Mouse (Mus musculus) myocyte (in vitro differentiated cells): ENCODE measurements around the gene Phf10. TPM values are rescaled to one million over a fixed set of nuclear protein-coding genes. Genes with fewer than 3 reads are reported as not detected.

ENCODE experiments used
- H3K27me3 ChIP-seq: one replicate; pipeline ENCODE4 v1.6.1; 2011; ENCODE audit not compliant: control insufficient read depth, insufficient read depth, insufficient read length
- H3K36me3 ChIP-seq: one replicate; pipeline ENCODE4 v1.6.1; 2011; ENCODE audit not compliant: control insufficient read depth, insufficient read depth
- H3K4me2 ChIP-seq: one replicate; pipeline ENCODE4 v1.6.1; 2011; ENCODE audit warnings: low read depth, control low read depth
- H3K4me3 ChIP-seq: one replicate; pipeline ENCODE4 v1.5.1; 2011; ENCODE audit warnings: mild to moderate bottlenecking, control low read depth, moderate library complexity
- H3K79me2 ChIP-seq: one replicate; pipeline ENCODE4 v1.6.1; 2011; ENCODE audit not compliant: control insufficient read depth, insufficient read depth
- H3ac ChIP-seq: one replicate; pipeline ENCODE4 v1.6.1; 2011; ENCODE audit not compliant: control insufficient read depth, insufficient read length
- CEBPB ChIP-seq: IDR thresholded peaks from 2 replicates; pipeline ENCODE4 v1.6.1; 2011; ENCODE audit warnings: mild to moderate bottlenecking, moderate library complexity; ENCODE audit not compliant: poor library complexity, insufficient read depth, severe bottlenecking
- E2F4 ChIP-seq: IDR thresholded peaks from one replicate; pipeline ENCODE4 v1.6.1; 2011; ENCODE audit warnings: mild to moderate bottlenecking, control low read depth, moderate library complexity; ENCODE audit not compliant: insufficient read depth
- MAX ChIP-seq: IDR thresholded peaks from one replicate; pipeline ENCODE4 v1.6.1; 2011; ENCODE audit warnings: low read depth, mild to moderate bottlenecking, control low read depth
- MYOD1 ChIP-seq, 3 experiments: IDR thresholded peaks; one replicate each; pipeline ENCODE4 v1.6.1; 2011; ENCODE audit warnings: control low read depth in 2 of 3, low read depth in 2 of 3, mild to moderate bottlenecking in 2 of 3, moderate library complexity in 1 of 3; ENCODE audit not compliant: insufficient read length in 2 of 3, control insufficient read depth in 1 of 3
- MYOG ChIP-seq, 3 experiments: IDR thresholded peaks; one replicate each; pipeline ENCODE4 v1.6.1; 2011; ENCODE audit warnings: control low read depth in 2 of 3, low read depth in 2 of 3, mild to moderate bottlenecking in 2 of 3; ENCODE audit not compliant: insufficient read length in 2 of 3, control insufficient read depth in 1 of 3, insufficient read depth in 1 of 3
- POLR2A ChIP-seq: IDR thresholded peaks from one replicate; pipeline ENCODE4 v1.6.1; 2011; ENCODE audit warnings: low read depth, mild to moderate bottlenecking, control low read depth, moderate library complexity; ENCODE audit not compliant: insufficient read length
- POLR2AphosphoS2 ChIP-seq: IDR thresholded peaks from one replicate; pipeline ENCODE4 v1.6.1; 2011; ENCODE audit warnings: low read depth, control low read depth; ENCODE audit not compliant: insufficient read length
- REST ChIP-seq: IDR thresholded peaks from one replicate; pipeline ENCODE4 v1.6.1; 2011; ENCODE audit warnings: mild to moderate bottlenecking, control low read depth, moderate library complexity; ENCODE audit not compliant: insufficient read depth, insufficient read length
- SRF ChIP-seq: IDR thresholded peaks from one replicate; pipeline ENCODE4 v1.6.1; 2011; ENCODE audit warnings: low read depth; ENCODE audit not compliant: control insufficient read depth, insufficient read length
- TCF12 ChIP-seq: IDR thresholded peaks from one replicate; pipeline ENCODE4 v1.6.1; 2011; ENCODE audit warnings: mild to moderate bottlenecking, control low read depth; ENCODE audit not compliant: poor library complexity, insufficient read depth, severe bottlenecking
- TCF3 ChIP-seq: IDR thresholded peaks from one replicate; pipeline ENCODE4 v1.6.1; 2011; ENCODE audit warnings: low read depth, control low read depth; ENCODE audit not compliant: insufficient read length
- USF1 ChIP-seq: IDR thresholded peaks from one replicate; pipeline ENCODE4 v1.6.1; 2011; ENCODE audit warnings: low read depth, mild to moderate bottlenecking, control low read depth, moderate library complexity
- polyA plus RNA-seq: library from polyadenylated mRNA; unstranded; fragments of >200 nt; fragmentation: generic; extraction: Trizol; gene quantifications from one replicate; pipeline ENCODE4 v1.2.1, GENCODE M21; 2012; ENCODE audit warnings: missing spikeins

Phf10 gene
- polyA plus RNA-seq, 1 experiment = 216 TPM

DNA sequence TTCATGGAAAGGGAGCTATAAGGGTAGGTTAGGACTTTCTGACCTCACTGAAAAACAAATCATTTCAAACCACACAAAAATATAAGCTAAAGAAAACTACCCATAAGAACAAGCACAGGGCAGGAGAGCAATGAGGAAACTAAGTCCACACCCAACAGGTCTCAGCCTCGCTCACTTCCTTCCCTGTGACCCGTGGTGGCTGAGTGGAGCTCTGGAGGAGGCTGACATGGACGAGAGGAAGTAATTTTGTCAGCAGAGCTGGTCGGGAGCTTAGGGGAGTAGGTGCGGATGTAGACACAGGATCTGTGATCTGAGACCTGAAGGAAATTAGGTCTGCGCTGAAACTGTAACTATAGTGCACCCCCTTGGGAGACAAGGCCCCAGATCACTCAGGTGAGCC is 39.5 kb downstream of the Phf10 start:
- Histone ChIP-seq H3K79me2 (no peaks in the 10 kb centered on the region), H3K4me3 (no peak overlapping the region), H3K36me3 (no peaks in the 10 kb centered on the region), H3ac (no peak overlapping the region), H3K27me3 (peaks cover 39% of the 10 kb centered on the region), H3K4me2 (no peak overlapping the region)
- TF ChIP-seq POLR2A = no peak
- TF ChIP-seq USF1 = no peak
- no peak for TF ChIP-seq E2F4
- no peak for TF ChIP-seq MAX
- no peak for TF ChIP-seq TCF12
- no peak for TF ChIP-seq TCF3
- no peak for TF ChIP-seq MYOG (IDR thresholded peaks at IDR 0.05; ENCODE audit: control insufficient read depth in 1 of 3, insufficient read depth in 1 of 3, insufficient read length in 2 of 3, low read depth in 2 of 3)
- TF ChIP-seq REST = no peak
- no peak for TF ChIP-seq MYOD1 (IDR thresholded peaks at IDR 0.05; ENCODE audit: control insufficient read depth in 1 of 3, insufficient read length in 2 of 3, low read depth in 2 of 3)
- no peak for TF ChIP-seq SRF
- no peak for TF ChIP-seq CEBPB
- no peak for TF ChIP-seq POLR2AphosphoS2

- TF ChIP-seq TCF3 (no peak), USF1 (no peak), TCF12 (no peak), MYOG (IDR thresholded peaks at IDR 0.05; ENCODE audit: control insufficient read depth in 1 of 3, insufficient read depth in 1 of 3, insufficient read length in 2 of 3, low read depth in 2 of 3) (no peak), MYOD1 (IDR thresholded peaks at IDR 0.05; ENCODE audit: control insufficient read depth in 1 of 3, insufficient read length in 2 of 3, low read depth in 2 of 3) (no peak)
- Histone ChIP-seq H3K4me2 (no peak overlapping the region), H3K4me3 (no peak overlapping the region), H3K36me3 (no peaks in the 10 kb centered on the region), H3K79me2 (no peaks in the 10 kb centered on the region), H3ac (no peak overlapping the region), H3K27me3 (peaks cover 38% of the 10 kb centered on the region)
These were observed 43.2 kb downstream of the Phf10 start for GRCm38 (mm10) chr17:14917866-14918265.

- Histone ChIP-seq H3K27me3 (peaks cover 17% of the 10 kb centered on the region), H3ac (no peak overlapping the region), H3K4me3 (no peak overlapping the region), H3K4me2 (no peak overlapping the region), H3K79me2 (no peaks in the 10 kb centered on the region), H3K36me3 (no peaks in the 10 kb centered on the region)
- no peak for TF ChIP-seq MYOG (IDR thresholded peaks at IDR 0.05; ENCODE audit: control insufficient read depth in 1 of 3, insufficient read depth in 1 of 3, insufficient read length in 2 of 3, low read depth in 2 of 3)
- TF ChIP-seq USF1 = no peak
- TF ChIP-seq CEBPB = no peak
- TF ChIP-seq TCF12 = no peak
- no peak for TF ChIP-seq REST
- no peak for TF ChIP-seq E2F4
- no peak for TF ChIP-seq TCF3
- no peak for TF ChIP-seq MAX
- no peak for TF ChIP-seq POLR2A
- TF ChIP-seq MYOD1 (IDR thresholded peaks at IDR 0.05; ENCODE audit: control insufficient read depth in 1 of 3, insufficient read length in 2 of 3, low read depth in 2 of 3) = no peak
- no peak for TF ChIP-seq SRF
- TF ChIP-seq POLR2AphosphoS2 = no peak
These were observed 46.7 kb downstream of the Phf10 start for GRCm38 (mm10) chr17:14914401-14914800.

- Histone ChIP-seq H3ac (no peak overlapping the region), H3K4me2 (no peak overlapping the region), H3K79me2 (no peaks in the 10 kb centered on the region), H3K36me3 (no peaks in the 10 kb centered on the region), H3K27me3 (peaks cover 5% of the 10 kb centered on the region), H3K4me3 (no peak overlapping the region)
- no peak for TF ChIP-seq E2F4
- no peak for TF ChIP-seq MYOD1 (IDR thresholded peaks at IDR 0.05; ENCODE audit: control insufficient read depth in 1 of 3, insufficient read length in 2 of 3, low read depth in 2 of 3)
- TF ChIP-seq REST = no peak
- no peak for TF ChIP-seq USF1
- TF ChIP-seq CEBPB = no peak
- no peak for TF ChIP-seq POLR2AphosphoS2
- TF ChIP-seq SRF = no peak
These were observed 48.1 kb downstream of the Phf10 start for GRCm38 (mm10) chr17:14912981-14913380.

GRCm38 (mm10) chr17:14912420-14912819 is 48.7 kb downstream of the Phf10 start:
- H3K36me3 ChIP-seq = no peaks in the 10 kb centered on the region
- H3K79me2 ChIP-seq = no peaks in the 10 kb centered on the region
- no peak for TF ChIP-seq USF1
- no peaks in the 10 kb centered on the region for H3K27me3 ChIP-seq
- no peak overlapping the region for H3K4me3 ChIP-seq
- H3K4me2 ChIP-seq = no peak overlapping the region
- H3ac ChIP-seq = no peak overlapping the region
